Mouse (Mus musculus): ENCODE measurements around the gene Ptger3. TPM values are rescaled to one million over a fixed set of nuclear protein-coding genes. Genes with fewer than 3 reads are reported as not detected.

Ptger3 gene
- 2.4 and 2.5 TPM in 2 replicates for polyA plus RNA-seq (2015; fragmentation: Nextera tagmentation; extraction: Ambion mirVana)

DNA sequence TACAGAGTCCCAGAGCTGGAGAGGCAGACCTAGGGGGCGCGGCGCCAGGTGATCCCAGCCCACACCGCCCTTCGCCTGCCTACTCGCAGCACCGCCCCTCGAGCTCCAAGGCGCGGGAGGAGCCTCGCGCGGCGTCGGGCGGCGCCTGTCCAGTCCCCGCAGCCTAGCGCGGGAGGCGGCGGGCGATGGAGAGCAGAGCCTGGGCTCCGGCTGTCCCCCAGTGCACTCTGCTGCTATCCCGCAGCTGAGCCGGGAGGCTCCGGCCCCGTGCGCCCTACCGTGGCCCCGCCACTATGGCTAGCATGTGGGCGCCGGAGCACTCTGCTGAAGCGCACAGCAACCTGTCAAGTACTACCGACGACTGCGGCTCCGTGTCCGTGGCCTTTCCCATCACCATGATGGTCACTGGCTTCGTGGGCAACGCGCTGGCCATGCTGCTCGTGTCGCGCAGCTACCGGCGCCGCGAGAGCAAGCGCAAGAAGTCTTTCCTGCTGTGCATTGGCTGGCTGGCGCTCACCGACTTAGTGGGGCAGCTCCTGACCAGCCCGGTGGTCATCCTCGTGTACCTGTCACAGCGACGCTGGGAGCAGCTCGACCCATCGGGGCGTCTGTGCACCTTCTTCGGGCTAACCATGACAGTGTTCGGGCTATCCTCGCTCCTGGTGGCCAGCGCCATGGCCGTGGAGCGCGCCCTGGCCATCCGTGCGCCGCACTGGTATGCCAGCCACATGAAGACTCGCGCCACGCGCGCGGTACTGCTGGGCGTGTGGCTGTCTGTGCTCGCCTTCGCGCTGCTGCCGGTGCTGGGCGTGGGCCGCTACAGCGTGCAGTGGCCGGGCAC is at the start of gene Ptger3:
Gene Ptger3 (plus strand): TSS at position 168 of the 841 bp plus-strand sequence.
- 1% methylated on average over 84 of the region's 84 CpGs for WGBS
- H3K4me3 ChIP-seq, result peak within 1 kb of the TSS; percentile 52
- peak within 1 kb of the TSS; percentile 38 for H3K9ac ChIP-seq (replicated peaks)

DNA sequence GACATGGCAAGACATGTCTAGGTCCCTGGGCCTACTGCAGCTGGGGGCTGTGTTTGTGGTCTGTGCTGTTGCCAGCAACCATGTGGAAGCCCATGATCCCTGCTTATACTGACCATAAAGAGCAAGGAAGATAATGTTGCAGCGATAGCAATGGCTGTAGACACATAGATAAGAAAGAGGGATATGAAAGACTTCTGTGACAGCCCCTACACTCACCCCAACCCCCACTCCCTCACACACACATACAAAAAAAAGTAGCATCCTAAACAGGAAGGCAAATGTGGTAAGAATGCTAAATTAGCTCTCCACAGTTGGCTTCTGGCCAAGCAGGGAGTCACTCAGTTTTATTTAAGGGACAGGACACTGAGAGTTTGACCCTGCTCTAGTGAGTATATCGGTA is 48.7 kb upstream of the Ptger3 start:
- WGBS, result 83% methylated on average over 2 of the region's 2 CpGs
- H3K4me3 ChIP-seq, result no peak overlapping the region
- no peaks in the 10 kb centered on the region for H3K9me3 ChIP-seq
- H3K4me2 ChIP-seq (replicated peaks), result no peak overlapping the region
- H3K4me1 ChIP-seq, result no peaks in the 10 kb centered on the region
- no peaks in the 10 kb centered on the region for H3K36me3 ChIP-seq
- no peak for ATAC-seq (replicated peaks)
- H3K27me3 ChIP-seq, result no peaks in the 10 kb centered on the region
- H3K27ac ChIP-seq (replicated peaks), result no peak overlapping the region
- no peak overlapping the region for H3K9ac ChIP-seq (replicated peaks)

More for the DNA sequence above, at the start of gene Ptger3:
- peak within 1 kb of the TSS; percentile 92 for H3K4me2 ChIP-seq (replicated peaks)
- H3K27me3 ChIP-seq, result peaks cover 32% of the 10 kb centered on the region
- no peak within 1 kb of the TSS for H3K27ac ChIP-seq (replicated peaks)
- H3K4me1 ChIP-seq, result peaks cover 13% of the 10 kb centered on the region
- peak; percentile 73 for ATAC-seq (replicated peaks)
- no peaks in the 10 kb centered on the region for H3K36me3 ChIP-seq
- H3K9me3 ChIP-seq, result no peaks in the 10 kb centered on the region

DNA sequence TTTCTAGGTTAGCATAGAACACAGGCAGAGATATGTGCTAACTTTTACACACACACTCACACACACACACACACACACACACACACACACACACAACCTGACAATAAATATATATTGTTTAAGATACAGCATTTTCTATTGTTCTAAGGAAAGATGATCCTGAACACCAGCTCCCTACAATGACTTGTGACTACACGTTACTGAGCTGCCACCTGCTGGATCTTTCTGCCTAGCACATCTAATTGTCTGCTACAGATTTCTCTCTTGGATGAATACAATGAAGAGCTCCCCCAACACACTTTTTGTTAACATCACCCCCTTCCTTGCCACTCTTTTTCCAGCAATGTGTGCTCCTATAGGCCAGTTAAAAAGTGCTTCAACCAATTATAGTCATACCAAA is 46.3 kb upstream of the Ptger3 start:
- H3K4me3 ChIP-seq, result no peak overlapping the region
- no peaks in the 10 kb centered on the region for H3K36me3 ChIP-seq
- H3K27ac ChIP-seq (replicated peaks), result no peak overlapping the region
- no peak overlapping the region for H3K4me2 ChIP-seq (replicated peaks)
- H3K27me3 ChIP-seq, result 0 out of 2 replicates have a peak, but pooled peaks cover 7% of the 10 kb centered on the region
- no peaks in the 10 kb centered on the region for H3K4me1 ChIP-seq
- H3K9me3 ChIP-seq, result no peaks in the 10 kb centered on the region
- 3% methylated on average over 1 of the region's 1 CpGs for WGBS
- H3K9ac ChIP-seq (replicated peaks), result no peak overlapping the region
- ATAC-seq (replicated peaks), result peak; percentile 77

DNA sequence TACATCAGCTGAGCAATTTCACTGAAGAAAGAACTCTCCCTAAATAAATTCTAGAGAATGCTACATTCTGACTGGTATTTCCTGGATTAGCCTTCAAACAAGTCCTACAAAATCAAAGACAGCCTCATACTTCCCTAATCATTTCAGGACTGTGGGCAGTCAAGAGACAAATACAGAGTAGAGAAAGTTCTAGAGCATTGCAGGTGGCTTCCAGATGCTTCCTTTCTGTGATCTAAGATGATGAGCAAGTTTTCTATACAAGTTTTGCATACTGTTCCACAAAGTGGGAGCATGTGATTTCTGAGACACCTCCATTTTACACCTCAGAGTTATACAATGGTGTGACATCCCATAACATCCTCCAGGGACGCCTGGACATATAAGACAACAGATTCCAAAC is 42.9 kb upstream of the Ptger3 start:
- H3K9ac ChIP-seq (replicated peaks), result no peak overlapping the region
- peaks cover 21% of the 10 kb centered on the region; the same call in 1 of the 2 replicates for H3K27me3 ChIP-seq
- no peaks in the 10 kb centered on the region for H3K4me1 ChIP-seq
- H3K27ac ChIP-seq (replicated peaks), result no peak overlapping the region
- H3K4me3 ChIP-seq, result no peak overlapping the region
- no peaks in the 10 kb centered on the region for H3K9me3 ChIP-seq
- no peak overlapping the region for H3K4me2 ChIP-seq (replicated peaks)
- ATAC-seq (replicated peaks), result no peak
- WGBS, result 47% methylated on average over 1 of the region's 1 CpGs
- H3K36me3 ChIP-seq, result no peaks in the 10 kb centered on the region

DNA sequence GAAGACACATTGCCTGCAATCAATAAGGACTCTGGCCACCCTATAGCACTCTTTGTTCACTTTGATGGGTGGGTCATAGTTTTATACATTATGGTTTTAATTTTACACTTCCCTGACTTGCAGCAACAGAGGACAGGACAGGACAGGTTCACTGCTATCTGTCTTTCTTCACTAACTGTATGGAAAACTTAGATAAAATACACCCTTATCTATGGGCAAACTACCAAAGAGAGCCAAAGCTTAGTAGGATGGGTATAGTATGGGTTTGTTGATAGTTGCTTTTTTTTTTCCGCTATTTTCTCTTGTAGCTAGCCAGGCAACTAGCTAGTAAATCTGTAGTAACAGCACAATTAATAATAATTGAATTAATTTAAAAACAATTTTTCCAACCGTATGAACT is 35.1 kb upstream of the Ptger3 start:
- no peak for ATAC-seq (replicated peaks)
- Histone ChIP-seq H3K27me3 (peaks cover 53% of the 10 kb centered on the region), H3K9ac (replicated peaks) (no peak overlapping the region), H3K36me3 (no peaks in the 10 kb centered on the region), H3K4me2 (replicated peaks) (no peak overlapping the region), H3K9me3 (no peaks in the 10 kb centered on the region), H3K4me1 (peaks cover 15% of the 10 kb centered on the region), H3K27ac (replicated peaks) (no peak overlapping the region), H3K4me3 (no peak overlapping the region)
- WGBS, result 80% methylated on average over 2 of the region's 2 CpGs

DNA sequence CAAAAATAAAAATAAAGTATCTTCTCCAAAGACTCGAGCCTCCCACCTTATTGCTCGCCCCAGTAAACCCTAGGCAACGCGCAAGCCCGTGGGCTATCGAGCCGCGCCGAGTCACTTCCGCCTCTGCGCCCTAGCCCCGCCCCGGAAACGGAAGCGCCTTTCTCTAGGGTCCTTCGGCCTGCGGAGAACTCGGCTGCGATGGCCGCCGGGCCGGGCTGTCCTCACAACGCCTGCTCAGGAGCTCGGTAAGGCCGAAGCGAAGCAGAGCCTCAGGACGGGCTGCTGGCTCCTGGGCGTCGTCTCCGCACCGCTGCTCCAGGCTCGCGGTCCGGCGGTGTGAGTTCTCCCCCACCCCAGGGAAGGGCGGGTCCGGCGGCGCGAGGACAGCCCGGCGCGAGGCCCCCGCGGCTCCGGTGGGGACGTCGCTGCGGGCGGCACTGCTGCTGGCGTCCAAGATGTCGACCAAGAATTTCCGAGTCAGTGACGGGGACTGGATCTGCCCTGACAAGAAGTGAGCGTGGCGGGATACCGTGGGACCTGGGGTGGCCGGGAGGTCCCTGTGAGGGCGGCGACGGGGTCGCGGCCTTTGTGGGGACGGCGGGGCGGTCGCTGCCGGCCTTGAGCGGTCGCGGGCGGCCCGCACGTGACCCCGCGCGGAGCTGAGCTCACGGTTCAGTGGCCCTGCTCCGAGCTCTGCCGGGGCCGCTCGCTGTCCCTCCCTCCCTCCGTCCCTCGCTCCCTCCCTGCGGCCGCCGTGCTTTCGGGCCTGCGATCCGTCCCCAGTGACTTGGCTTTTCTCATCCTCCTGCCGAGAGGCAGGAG is 32.5 kb upstream of the Ptger3 start, which contains the start of gene Zranb2:
Gene Zranb2 (plus strand): TSS at position 197 of the 822 bp plus-strand sequence.
- WGBS, result under 1% methylated on average over 82 of the region's 91 CpGs
- H3K27me3 ChIP-seq, result peaks cover 37% of the 10 kb centered on the region

DNA sequence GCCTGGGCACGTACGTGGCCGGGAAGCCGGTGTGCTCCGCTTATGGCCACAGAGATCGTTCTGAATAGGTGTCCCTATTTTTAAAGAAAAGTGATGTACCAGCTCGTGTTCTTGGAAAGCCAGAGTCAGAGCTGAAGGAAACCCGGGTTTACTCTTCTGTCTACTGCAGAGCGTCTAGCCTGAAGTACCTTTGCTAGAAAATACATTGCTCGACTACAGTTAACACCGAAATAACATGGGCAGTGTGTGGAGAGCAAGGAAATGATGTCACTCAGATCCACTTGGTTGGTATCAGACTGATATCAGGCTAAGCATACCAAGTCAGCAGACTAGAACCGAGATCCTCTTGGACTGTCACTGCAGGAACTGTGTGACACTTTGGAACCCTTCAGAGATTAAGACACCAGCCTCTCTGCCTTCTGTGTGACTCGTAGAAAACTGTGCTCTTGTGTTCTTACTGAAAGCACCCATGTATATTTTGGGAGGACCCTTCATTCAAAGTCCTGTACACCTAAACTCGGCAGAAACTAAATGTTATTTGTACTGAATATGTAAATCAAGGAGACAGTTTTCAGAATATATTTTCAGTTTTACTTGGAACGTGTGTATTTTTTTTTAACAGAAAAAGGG is 31.8 kb upstream of the Ptger3 start:
- Histone ChIP-seq H3K4me3 (peak overlapping the region; percentile 71), H3K27me3 (peaks cover 29% of the 10 kb centered on the region), H3K36me3 (peaks cover 21% of the 10 kb centered on the region), H3K9ac (replicated peaks) (peak overlapping the region; percentile 73), H3K9me3 (no peaks in the 10 kb centered on the region), H3K4me2 (replicated peaks) (peak overlapping the region; percentile 46), H3K4me1 (peaks cover 18% of the 10 kb centered on the region), H3K27ac (replicated peaks) (peak overlapping the region; percentile 94)
- WGBS, result 3% methylated on average over 15 of the region's 15 CpGs
- peak; percentile 14 for ATAC-seq (replicated peaks)

More for the DNA sequence above, 32.5 kb upstream of the Ptger3 start, which contains the start of gene Zranb2:
- H3K36me3 ChIP-seq, result peaks cover 14% of the 10 kb centered on the region
- peaks cover 18% of the 10 kb centered on the region for H3K4me1 ChIP-seq
- no peaks in the 10 kb centered on the region for H3K9me3 ChIP-seq
- H3K4me2 ChIP-seq (replicated peaks), result peak within 1 kb of the TSS; percentile 46
- peak within 1 kb of the TSS; percentile 71 for H3K4me3 ChIP-seq
- peak; percentile 98 for ATAC-seq (replicated peaks)
- peak within 1 kb of the TSS; percentile 73 for H3K9ac ChIP-seq (replicated peaks)
- H3K27ac ChIP-seq (replicated peaks), result peak within 1 kb of the TSS; percentile 94

DNA sequence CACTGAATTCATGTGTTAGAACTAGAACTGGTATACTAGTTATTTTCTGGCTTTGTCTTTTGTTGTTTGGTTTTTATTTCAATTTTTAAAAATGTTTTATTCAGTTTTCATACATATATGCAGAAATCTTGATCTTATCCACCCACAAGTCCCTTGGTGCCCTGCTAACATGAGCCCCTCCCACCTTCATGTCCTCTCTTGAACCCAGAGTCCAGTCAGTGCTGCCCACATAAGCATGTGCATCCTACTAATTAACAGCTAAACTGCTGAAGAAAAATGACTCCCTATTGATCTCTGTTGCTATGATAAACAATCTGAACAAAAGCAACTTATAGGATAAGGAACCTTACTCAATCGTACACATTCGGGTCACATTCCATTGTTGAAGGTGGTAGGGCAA is 17.4 kb upstream of the Ptger3 start:
- no peak overlapping the region for H3K4me3 ChIP-seq
- H3K9me3 ChIP-seq, result no peaks in the 10 kb centered on the region
- no peak for ATAC-seq (replicated peaks)
- WGBS, result 95% methylated on average over 2 of the region's 2 CpGs
- no peak overlapping the region for H3K27ac ChIP-seq (replicated peaks)
- H3K4me2 ChIP-seq (replicated peaks), result no peak overlapping the region
- H3K9ac ChIP-seq (replicated peaks), result no peak overlapping the region
- no peaks in the 10 kb centered on the region for H3K4me1 ChIP-seq
- H3K27me3 ChIP-seq, result no peaks in the 10 kb centered on the region
- H3K36me3 ChIP-seq, result peaks cover 48% of the 10 kb centered on the region

DNA sequence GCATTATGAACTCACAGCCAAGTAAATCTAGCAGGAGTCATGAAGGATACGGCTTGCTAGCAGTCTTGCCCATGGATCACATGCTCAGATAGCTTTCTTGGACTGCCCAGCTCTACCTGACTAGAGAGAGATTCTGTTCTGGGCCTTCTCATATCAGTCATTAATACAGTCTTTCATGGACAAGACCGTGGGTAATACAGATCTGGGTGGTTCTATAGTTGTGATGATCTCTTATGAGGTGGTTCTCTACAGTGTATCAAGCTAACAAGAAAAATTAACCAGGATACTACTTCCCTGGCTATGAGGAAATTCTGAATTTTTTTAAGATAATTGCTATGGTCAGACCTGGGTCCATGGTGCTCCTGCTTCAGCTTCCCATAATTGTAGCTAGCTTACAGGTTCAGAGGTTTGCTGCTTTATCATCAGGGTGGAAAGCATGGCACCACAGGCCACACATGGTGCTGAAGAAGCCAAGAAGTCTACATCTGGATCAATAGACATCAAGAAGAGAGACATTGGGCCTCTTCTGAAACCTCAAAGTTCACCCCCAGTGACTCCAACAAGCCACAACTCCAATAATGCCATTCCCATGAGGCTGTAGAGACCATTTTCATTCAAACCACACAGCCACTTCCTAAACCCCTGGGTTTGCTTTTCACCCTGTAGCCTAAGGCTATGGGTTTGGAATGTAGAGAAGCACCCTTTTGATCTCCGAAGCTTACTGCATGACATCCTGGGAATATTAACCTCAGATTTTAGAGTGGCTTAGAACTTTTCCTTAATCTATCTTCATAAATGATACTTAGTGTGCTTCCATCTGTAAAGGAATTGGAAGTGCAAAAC is 16.7 kb upstream of the Ptger3 start:
- H3K9ac ChIP-seq (replicated peaks), result no peak overlapping the region
- ATAC-seq (replicated peaks), result 0 out of 2 replicates have a peak, but pooled peaks have one; percentile 19

DNA sequence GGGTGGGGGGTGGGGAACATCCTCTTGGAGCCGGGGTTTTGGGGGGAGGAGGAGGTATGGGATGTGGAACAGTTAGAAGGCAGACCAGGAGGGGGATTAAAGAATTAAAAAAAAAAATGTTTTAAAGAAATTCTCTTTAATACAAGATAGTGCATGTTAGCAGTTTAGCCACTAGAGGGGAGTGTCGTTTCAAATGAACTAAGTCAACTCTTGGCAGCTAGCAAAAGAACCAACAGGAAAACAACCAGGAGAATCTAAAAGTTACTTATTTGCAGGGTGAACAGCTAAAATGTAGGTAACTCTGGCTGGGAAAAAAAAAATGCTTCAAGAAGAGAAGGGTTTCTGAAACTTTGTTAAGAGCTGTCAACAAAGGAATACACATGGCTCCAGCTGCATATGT is 1.5 kb upstream of the Ptger3 start:
- Histone ChIP-seq H3K27me3 (peaks cover 32% of the 10 kb centered on the region), H3K4me1 (peaks cover 13% of the 10 kb centered on the region), H3K4me2 (replicated peaks) (no peak overlapping the region), H3K36me3 (no peaks in the 10 kb centered on the region), H3K9me3 (no peaks in the 10 kb centered on the region), H3K27ac (replicated peaks) (no peak overlapping the region), H3K9ac (replicated peaks) (no peak overlapping the region), H3K4me3 (no peak overlapping the region)
- ATAC-seq (replicated peaks), result no peak
- 8% methylated on average over 2 of the region's 2 CpGs for WGBS

More for the DNA sequence above, 16.7 kb upstream of the Ptger3 start:
- Histone ChIP-seq H3K4me3 (no peak overlapping the region), H3K27me3 (no peaks in the 10 kb centered on the region), H3K4me1 (no peaks in the 10 kb centered on the region), H3K4me2 (replicated peaks) (no peak overlapping the region), H3K27ac (replicated peaks) (no peak overlapping the region), H3K36me3 (peaks cover 43% of the 10 kb centered on the region), H3K9me3 (no peaks in the 10 kb centered on the region)
- WGBS, result 89% methylated on average over 3 of the region's 3 CpGs

DNA sequence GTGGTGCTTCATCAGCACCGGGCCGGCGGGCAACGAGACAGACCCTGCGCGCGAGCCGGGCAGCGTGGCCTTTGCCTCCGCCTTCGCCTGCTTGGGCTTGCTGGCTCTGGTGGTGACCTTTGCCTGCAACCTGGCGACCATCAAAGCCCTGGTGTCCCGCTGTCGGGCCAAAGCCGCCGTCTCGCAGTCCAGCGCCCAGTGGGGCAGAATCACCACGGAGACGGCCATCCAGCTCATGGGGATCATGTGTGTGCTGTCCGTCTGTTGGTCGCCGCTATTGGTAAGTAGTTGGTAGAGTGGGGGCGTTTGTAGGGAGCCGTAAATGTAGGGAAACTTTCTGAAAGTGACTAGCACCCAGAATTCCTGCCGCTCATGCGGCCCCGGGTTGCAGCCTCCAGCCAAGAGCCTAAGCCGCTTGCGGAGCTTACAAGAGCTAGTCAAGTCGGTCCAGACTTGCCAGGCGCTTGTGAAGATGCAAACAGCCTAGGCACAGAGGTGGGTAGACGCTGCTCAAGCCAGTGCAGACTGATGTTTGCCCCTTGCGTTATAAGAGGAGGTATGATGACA is 957 bp downstream of the Ptger3 start:
- peaks cover 13% of the 10 kb centered on the region for H3K4me1 ChIP-seq
- H3K9ac ChIP-seq (replicated peaks), result peak overlapping the region; percentile 38
- H3K4me3 ChIP-seq, result peak overlapping the region; percentile 52
- peak overlapping the region; percentile 92 for H3K4me2 ChIP-seq (replicated peaks)
- peaks cover 32% of the 10 kb centered on the region for H3K27me3 ChIP-seq
- H3K27ac ChIP-seq (replicated peaks), result no peak overlapping the region
- 6% methylated on average over 34 of the region's 34 CpGs for WGBS
- ATAC-seq (replicated peaks), result peak; percentile 12; the same call in 1 of the 2 replicates
- no peaks in the 10 kb centered on the region for H3K9me3 ChIP-seq
- H3K36me3 ChIP-seq, result no peaks in the 10 kb centered on the region

Measured in forebrain, embryonic 15.5 days (tissue).